Mouse (Mus musculus) cortical plate, adult 2 months (tissue): ENCODE measurements at regions not wholly inside any gene's neighbourhood (a gene's known extent, or its start where the extent isn't known, plus 50 kb on each side); places are given as distances from the start of the nearest gene placed in this dataset.

ENCODE experiments used
- CTCF ChIP-seq: fragments of 200-500 bp; IDR thresholded peaks from 2 replicates; pipeline ENCODE4 v1.5.1; 2011; ENCODE audit warnings: mild to moderate bottlenecking, control low read depth, low read length; ENCODE audit not compliant: insufficient read depth; ENCODE audit errors: extremely low read depth
- POLR2A ChIP-seq: fragments of 200-500 bp; IDR thresholded peaks from 2 replicates; pipeline ENCODE4 v1.6.1; 2011; ENCODE audit warnings: mild to moderate bottlenecking, low read length, control low read depth; ENCODE audit not compliant: insufficient read depth; ENCODE audit errors: extremely low read depth

DNA sequence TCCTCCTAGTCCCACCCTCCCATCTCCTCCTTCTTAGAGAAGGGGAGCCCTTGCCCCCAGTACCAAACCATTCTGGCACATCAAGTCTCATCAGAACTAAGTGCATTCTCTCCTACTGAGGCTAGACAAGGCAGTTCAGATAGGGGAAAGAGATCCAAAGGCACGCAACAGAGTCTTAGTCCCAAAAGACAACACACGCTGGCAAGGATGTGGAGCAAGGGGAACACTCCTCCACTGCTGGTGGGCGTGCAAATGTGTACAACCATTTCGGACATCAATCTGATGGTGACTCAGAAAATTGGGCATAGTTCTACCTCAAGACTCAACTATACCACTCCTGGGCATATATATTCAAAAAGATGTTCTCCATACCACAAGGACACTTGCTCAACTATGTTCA, 506.7 kb upstream of the Mgmt start:
- TF ChIP-seq CTCF (no peak), POLR2A (no peak)
